Mouse (Mus musculus) erythroblast, embryonic 14.5 days (primary cell): Measurements from ENCODE around the gene Ddb2.

ENCODE experiments used
- GATA1 ChIP-seq: IDR thresholded peaks from 2 replicates; pipeline ENCODE4 v1.6.1; 2012; ENCODE audit warnings: low read length, inconsistent platforms, mixed read lengths
- TAL1 ChIP-seq: IDR thresholded peaks from 3 replicates; pipeline ENCODE4 v1.6.1; 2012; ENCODE audit warnings: low read length, inconsistent platforms, mixed read lengths

DNA sequence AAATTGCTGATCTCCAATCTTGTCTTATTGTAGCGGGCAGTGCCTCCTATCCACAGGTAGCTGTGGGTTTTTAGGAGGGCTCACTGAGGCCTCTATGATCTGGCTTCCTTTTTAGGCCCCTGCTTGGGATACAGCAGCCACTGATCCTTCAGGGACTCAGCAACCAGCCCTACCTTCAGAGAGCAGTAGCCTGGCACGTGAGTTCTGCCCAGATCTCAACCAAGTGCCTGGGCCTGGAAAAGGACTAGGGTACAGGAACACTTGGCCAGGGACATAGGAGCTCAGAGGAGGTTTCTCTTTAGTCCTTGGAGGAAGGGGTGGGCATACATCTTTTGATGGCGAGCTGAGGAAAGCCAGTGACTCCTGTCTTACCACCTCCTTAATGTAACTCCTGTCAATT lies 31.3 kb upstream of the Ddb2 start:
- no peak for TF ChIP-seq GATA1
- TF ChIP-seq TAL1, result no peak
